8 mouse cellular contexts compared by ENCODE assay signal in genomic region chr3:154647443-154647780, GRCm38 (mm10). TPM values are rescaled to one million over a fixed set of nuclear protein-coding genes. Genes with fewer than 3 reads are reported as not detected.
A peak's percentile ranks its signal among the peaks of the same experiment; 100 is the strongest.
DNase-seq lines count a peak whose midpoint lies in the region; ATAC-seq and TF ChIP-seq lines count a peak whose summit lies in the region.
"Had no signal": no experiment of that assay in that cellular context is flagged by ENCODE, and none has a peak within 500 bp of the region (broad histone marks: within the 10 kb centered on the region; RNA-seq: fewer than 3 reads in every experiment).

No protein-coding gene starts in this region.

- 80% methylated on average over 7 of the region's 7 CpGs for WGBS in forebrain, embryonic 11.5 days
- WGBS in intestine, postnatal 0 days: 57% methylated on average over 7 of the region's 7 CpGs
- 58% methylated on average over 7 of the region's 7 CpGs for WGBS in neural tube, embryonic 13.5 days

- H3K9ac ChIP-seq in forebrain, embryonic 11.5 days (ENCODE audit: low read length): no peak overlapping the region
- H3K9ac ChIP-seq in intestine, postnatal 0 days (ENCODE audit: low read depth, low read length): no peak overlapping the region
- H3K9ac ChIP-seq in neural tube, embryonic 13.5 days: no peak overlapping the region

- TF ChIP-seq CTCF in layer of hippocampus, adult 2 months (conservative IDR thresholded peaks at IDR 0.05): no peak
- TF ChIP-seq CTCF in intestine, postnatal 0 days (IDR thresholded peaks at IDR 0.05; ENCODE audit: low read depth): no peak

- H3K9me3 ChIP-seq in forebrain, embryonic 11.5 days (ENCODE audit: control insufficient read depth, low read length): no peaks in the 10 kb centered on the region
- no peaks in the 10 kb centered on the region for H3K9me3 ChIP-seq in intestine, postnatal 0 days (ENCODE audit: control insufficient read depth)
- no peaks in the 10 kb centered on the region for H3K9me3 ChIP-seq in neural tube, embryonic 13.5 days

- H3K4me2 ChIP-seq in forebrain, embryonic 11.5 days (ENCODE audit: low read depth, low read length, severe bottlenecking): no peak overlapping the region
- peak overlapping the region; percentile 45; the same call in 1 of the 2 replicates for H3K4me2 ChIP-seq in intestine, postnatal 0 days (replicated peaks; ENCODE audit: low read depth)
- H3K4me2 ChIP-seq in neural tube, embryonic 13.5 days: peak overlapping the region; percentile 38

- peak overlapping the region; percentile 57 for H3K4me3 ChIP-seq in layer of hippocampus, adult 2 months
- H3K4me3 ChIP-seq in forebrain, embryonic 11.5 days (ENCODE audit: low read depth, low read length): no peak overlapping the region
- no peak overlapping the region for H3K4me3 ChIP-seq in intestine, postnatal 0 days (ENCODE audit: low read depth, low read length)
- H3K4me3 ChIP-seq in neural tube, embryonic 13.5 days: no peak overlapping the region; the same call in 1 of the 2 replicates

- H3K36me3 ChIP-seq in forebrain, embryonic 11.5 days (ENCODE audit: control insufficient read depth, insufficient read depth, low read length): no peaks in the 10 kb centered on the region
- no peaks in the 10 kb centered on the region for H3K36me3 ChIP-seq in intestine, postnatal 0 days (ENCODE audit: control insufficient read depth, insufficient read depth)
- no peaks in the 10 kb centered on the region for H3K36me3 ChIP-seq in neural tube, embryonic 13.5 days

- peak; percentile 60 for ATAC-seq in forebrain, embryonic 11.5 days (replicated peaks; ENCODE audit: low FRiP score)
- no peak for ATAC-seq in intestine, postnatal 0 days
- no peak for ATAC-seq in neural tube, embryonic 13.5 days (ENCODE audit: low read depth)
- no peak for ATAC-seq in inflammation-experienced regulatory T-cells, adult 6 months

- H3K27me3 ChIP-seq in forebrain, embryonic 11.5 days (ENCODE audit: control insufficient read depth, insufficient read depth, low read length): no peaks in the 10 kb centered on the region
- H3K27me3 ChIP-seq in intestine, postnatal 0 days (replicated peaks; ENCODE audit: control insufficient read depth, insufficient read depth, low read length): no peaks in the 10 kb centered on the region
- 0 out of 2 replicates have a peak, but pooled peaks cover 20% of the 10 kb centered on the region for H3K27me3 ChIP-seq in neural tube, embryonic 13.5 days

- no peak for DNase-seq in layer of hippocampus, adult 2 months (ENCODE audit: low spot score in 2 of 2)
- no peak for DNase-seq in layer of hippocampus, adult 8-10 months (ENCODE audit: low spot score in 2 of 2)
- no peak for DNase-seq in forebrain, embryonic 11.5 days (ENCODE audit: low spot score)
- DNase-seq in T-cell, adult 2 months (ENCODE audit: low spot score): no peak
- DNase-seq: kidney, adult 11 months had no signal

- H3K27ac ChIP-seq in layer of hippocampus, adult 2 months: peak overlapping the region; percentile 76
- H3K27ac ChIP-seq in forebrain, embryonic 11.5 days (ENCODE audit: low read depth, low read length): no peak overlapping the region
- H3K27ac ChIP-seq in intestine, postnatal 0 days (ENCODE audit: low read depth, low read length): no peak overlapping the region
- H3K27ac ChIP-seq in neural tube, embryonic 13.5 days (replicated peaks): no peak overlapping the region

- H3K4me1 ChIP-seq in forebrain, embryonic 11.5 days (replicated peaks; ENCODE audit: control insufficient read depth, insufficient read depth, low read length): no peaks in the 10 kb centered on the region
- H3K4me1 ChIP-seq in intestine, postnatal 0 days (replicated peaks; ENCODE audit: control insufficient read depth, insufficient read depth, low read length): no peaks in the 10 kb centered on the region
- H3K4me1 ChIP-seq in neural tube, embryonic 13.5 days (replicated peaks): peaks cover 5% of the 10 kb centered on the region; the same call in 1 of the 2 replicates

RNA-seq across cellular contexts. Expression of gene Erich3, which starts 16.2 kb away (rescaled TPM):
- 1 to 10 TPM; 7.7 TPM for total RNA-seq in layer of hippocampus, adult 2 months (2021)
- total RNA-seq in layer of hippocampus, adult 8-10 months (2022): 1 to 10 TPM; 6.9 to 8.9 (median 7.9) TPM
- polyA plus RNA-seq in forebrain, embryonic 11.5 days (2014; fragmentation: Nextera tagmentation; extraction: Ambion mirVana): 0.39 and 0.47 TPM in 2 replicates
- 0.08 and 0.12 TPM in 2 replicates for polyA plus RNA-seq in intestine, postnatal 0 days (2015; fragmentation: Nextera tagmentation; extraction: Ambion mirVana)
- 1.3 and 1.7 TPM in 2 replicates for polyA plus RNA-seq in neural tube, embryonic 13.5 days (2015; fragmentation: Nextera tagmentation; extraction: Ambion mirVana)
- not detected for polyA plus RNA-seq in inflammation-experienced regulatory T-cells, adult 6 months (2017; shearing (Covaris generic))

RNA-seq across cellular contexts. Expression of gene Tyw3, which starts 50.5 kb away (rescaled TPM):
- total RNA-seq in layer of hippocampus, adult 2 months (2021): 10 to 100 TPM; 11.1 to 12.4 TPM
- total RNA-seq in layer of hippocampus, adult 8-10 months (2022): 10 to 100 TPM in 3 of 4 experiments, 1 to 10 TPM in 1; 9.0 to 12.2 (median 11.2) TPM
- polyA plus RNA-seq in forebrain, embryonic 11.5 days (2014; fragmentation: Nextera tagmentation; extraction: Ambion mirVana): 20.5 and 21.5 TPM in 2 replicates
- 5.0 and 6.2 TPM in 2 replicates for polyA plus RNA-seq in intestine, postnatal 0 days (2015; fragmentation: Nextera tagmentation; extraction: Ambion mirVana)
- 8.6 and 14.6 TPM in 2 replicates for polyA plus RNA-seq in neural tube, embryonic 13.5 days (2015; fragmentation: Nextera tagmentation; extraction: Ambion mirVana)
- 1 to 10 TPM; 7.1 to 9.7 (median 7.6) TPM for polyA plus RNA-seq in inflammation-experienced regulatory T-cells, adult 6 months (2017; shearing (Covaris generic))

RNA-seq across cellular contexts. Expression of gene Cryz, which starts 50.9 kb away (rescaled TPM):
- 10 to 100 TPM; 20.5 to 23.2 TPM for total RNA-seq in layer of hippocampus, adult 2 months (2021)
- total RNA-seq in layer of hippocampus, adult 8-10 months (2022): 10 to 100 TPM; 23.6 to 32.6 (median 25.8) TPM
- polyA plus RNA-seq in forebrain, embryonic 11.5 days (2014; fragmentation: Nextera tagmentation; extraction: Ambion mirVana): 20.5 and 20.6 TPM in 2 replicates
- polyA plus RNA-seq in intestine, postnatal 0 days (2015; fragmentation: Nextera tagmentation; extraction: Ambion mirVana): 55.6 and 62.6 TPM in 2 replicates
- polyA plus RNA-seq in neural tube, embryonic 13.5 days (2015; fragmentation: Nextera tagmentation; extraction: Ambion mirVana): 9.7 and 11.3 TPM in 2 replicates
- polyA plus RNA-seq in inflammation-experienced regulatory T-cells, adult 6 months (2017; shearing (Covaris generic)): 1 to 10 TPM; 1.8 to 3.9 (median 3.6) TPM
